Mouse (Mus musculus) forebrain, embryonic 13.5 days (tissue): ENCODE data around the gene Hapln2. TPM values are rescaled to one million over a fixed set of nuclear protein-coding genes. Genes with fewer than 3 reads are reported as not detected.

Experiments used
- ATAC-seq: fragments of 200-750 bp; cut with Nextera tagmentation; 2 replicates; pipeline ENCODE4 v1.8.0; 2017
- H3K27ac ChIP-seq: fragments of 300-500 bp; sonication (generic); 2 replicates; pipeline ENCODE4 v1.5.1; 2015; ENCODE audit warnings: inconsistent platforms, mild to moderate bottlenecking, moderate library complexity
- H3K27me3 ChIP-seq: fragments of 300-500 bp; sonication (generic); 2 replicates; pipeline ENCODE4 v1.6.1; 2015; ENCODE audit warnings: mild to moderate bottlenecking, inconsistent platforms
- H3K36me3 ChIP-seq: fragments of 300-500 bp; sonication (generic); 2 replicates; pipeline ENCODE4 v1.6.1; 2015; ENCODE audit warnings: mild to moderate bottlenecking, inconsistent platforms; ENCODE audit not compliant: poor library complexity, severe bottlenecking
- H3K4me1 ChIP-seq: fragments of 300-500 bp; sonication (generic); 2 replicates; pipeline ENCODE4 v1.6.1; 2015; ENCODE audit warnings: inconsistent platforms
- H3K4me2 ChIP-seq: fragments of 300-500 bp; sonication (generic); 2 replicates; pipeline ENCODE4 v1.6.1; 2015; ENCODE audit warnings: inconsistent platforms, mild to moderate bottlenecking, moderate library complexity
- H3K4me3 ChIP-seq: fragments of 300-500 bp; sonication (generic); 2 replicates; pipeline ENCODE4 v1.5.1; 2015; ENCODE audit warnings: mild to moderate bottlenecking, inconsistent platforms
- H3K9ac ChIP-seq: fragments of 300-500 bp; sonication (generic); 2 replicates; pipeline ENCODE4 v1.6.1; 2015; ENCODE audit warnings: mild to moderate bottlenecking, inconsistent platforms
- H3K9me3 ChIP-seq: fragments of 300-500 bp; sonication (generic); replicated peaks from 2 replicates; pipeline ENCODE4 v1.6.1; 2016; ENCODE audit warnings: inconsistent platforms
- WGBS: fragments of 180-500 bp; shearing (Covaris S2); methylation state at CpG from one replicate; pipeline ENCODE4 v1.1.7; 2015; 5-methylcytosine and 5-hydroxymethylcytosine counted together
- polyA plus RNA-seq: library from polyadenylated mRNA; unstranded; fragments of >200 nt; fragmentation: Nextera tagmentation; extraction: Ambion mirVana; gene quantifications from 2 replicates; pipeline ENCODE4 v1.2.1, GENCODE M21; 2015

The Hapln2 gene
- 0.11 and 0.36 TPM in 2 replicates for polyA plus RNA-seq

- Histone ChIP-seq H3K9me3 (peaks cover 8% of the 10 kb centered on the region), H3K36me3 (no peaks in the 10 kb centered on the region), H3K27me3 (peaks cover 76% of the 10 kb centered on the region)
These were observed at the start of gene Hapln2 for GRCm38 (mm10) chr3:88027434-88028186. Hapln2 (minus strand) TSS chr3:88027583.

GRCm38 (mm10) chr3:88074766-88075165 is 47.4 kb upstream of the Hapln2 start:
- Histone ChIP-seq H3K9ac (peak overlapping the region; percentile 8; the same call in 1 of the 2 replicates), H3K4me1 (no peaks in the 10 kb centered on the region), H3K27ac (no peak overlapping the region), H3K27me3 (peaks cover 17% of the 10 kb centered on the region), H3K4me3 (no peak overlapping the region), H3K9me3 (no peaks in the 10 kb centered on the region), H3K4me2 (no peak overlapping the region), H3K36me3 (no peaks in the 10 kb centered on the region)
- WGBS = 81% methylated on average over 8 of the region's 8 CpGs
- ATAC-seq = no peak

More at GRCm38 (mm10) chr3:88027434-88028186, at the start of gene Hapln2:
- Histone ChIP-seq H3K9ac (no peak within 1 kb of the TSS), H3K4me2 (no peak within 1 kb of the TSS), H3K4me1 (peaks cover 17% of the 10 kb centered on the region), H3K27ac (no peak within 1 kb of the TSS), H3K4me3 (no peak within 1 kb of the TSS)
- 49% methylated on average over 5 of the region's 5 CpGs for WGBS
- ATAC-seq = no peak

- no peak overlapping the region for H3K27ac ChIP-seq
- H3K27me3 ChIP-seq = peaks cover 17% of the 10 kb centered on the region
- no peak overlapping the region for H3K4me2 ChIP-seq
- no peaks in the 10 kb centered on the region for H3K9me3 ChIP-seq
- H3K4me1 ChIP-seq = no peaks in the 10 kb centered on the region
- H3K4me3 ChIP-seq = no peak overlapping the region
- 77% methylated on average over 2 of the region's 2 CpGs for WGBS
- H3K36me3 ChIP-seq = no peaks in the 10 kb centered on the region
- ATAC-seq = no peak
- H3K9ac ChIP-seq = no peak overlapping the region
These were observed 47.0 kb upstream of the Hapln2 start for GRCm38 (mm10) chr3:88074351-88074750.

- WGBS = 63% methylated on average over 2 of the region's 2 CpGs
- no peaks in the 10 kb centered on the region for H3K9me3 ChIP-seq
- H3K4me3 ChIP-seq = no peak overlapping the region
- H3K4me2 ChIP-seq = no peak overlapping the region
- peaks cover 17% of the 10 kb centered on the region for H3K27me3 ChIP-seq
- no peaks in the 10 kb centered on the region for H3K36me3 ChIP-seq
- H3K9ac ChIP-seq = no peak overlapping the region
- no peaks in the 10 kb centered on the region for H3K4me1 ChIP-seq
- ATAC-seq = no peak
- H3K27ac ChIP-seq = no peak overlapping the region
These were observed 46.2 kb upstream of the Hapln2 start for GRCm38 (mm10) chr3:88073631-88074030.

- Histone ChIP-seq H3K9me3 (no peaks in the 10 kb centered on the region), H3K27ac (no peak overlapping the region), H3K4me3 (no peak overlapping the region), H3K4me1 (no peaks in the 10 kb centered on the region), H3K4me2 (no peak overlapping the region), H3K27me3 (peaks cover 17% of the 10 kb centered on the region), H3K36me3 (no peaks in the 10 kb centered on the region), H3K9ac (no peak overlapping the region)
- peak; percentile 83 for ATAC-seq
- WGBS = 0% methylated on average over 5 of the region's 5 CpGs
These were observed 44.4 kb upstream of the Hapln2 start for GRCm38 (mm10) chr3:88071783-88072182.

- no peak overlapping the region for H3K27ac ChIP-seq
- H3K4me2 ChIP-seq = no peak overlapping the region
- H3K4me3 ChIP-seq = no peak overlapping the region
- ATAC-seq = no peak
- H3K36me3 ChIP-seq = no peaks in the 10 kb centered on the region
- WGBS = 14% methylated on average over 2 of the region's 2 CpGs
- H3K9me3 ChIP-seq = no peaks in the 10 kb centered on the region
- H3K4me1 ChIP-seq = no peaks in the 10 kb centered on the region
- H3K27me3 ChIP-seq = peaks cover 9% of the 10 kb centered on the region; the same call in 1 of the 2 replicates
- H3K9ac ChIP-seq = no peak overlapping the region
These were observed 41.0 kb upstream of the Hapln2 start for GRCm38 (mm10) chr3:88068386-88068785.

- peak; percentile 94 for ATAC-seq
- Histone ChIP-seq H3K27ac (no peak within 1 kb of the TSS), H3K4me1 (peaks cover 23% of the 10 kb centered on the region), H3K9me3 (no peaks in the 10 kb centered on the region), H3K9ac (peak within 1 kb of the TSS; percentile 94), H3K27me3 (no peaks in the 10 kb centered on the region), H3K4me3 (peak within 1 kb of the TSS; percentile 89), H3K36me3 (peaks cover 36% of the 10 kb centered on the region), H3K4me2 (peak within 1 kb of the TSS; percentile 93)
- WGBS = 1% methylated on average over 60 of the region's 60 CpGs
These were observed 30.7 kb upstream of the Hapln2 start, which contains the start of gene Naxe for GRCm38 (mm10) chr3:88057902-88058696. Naxe (minus strand) TSS chr3:88058495.

- H3K4me2 ChIP-seq = peak overlapping the region; percentile 93
- no peak overlapping the region for H3K27ac ChIP-seq
- no peak for ATAC-seq
- peak overlapping the region; percentile 89; the same call in 1 of the 2 replicates for H3K4me3 ChIP-seq
- WGBS = 81% methylated on average over 6 of the region's 6 CpGs
- no peaks in the 10 kb centered on the region for H3K9me3 ChIP-seq
- H3K4me1 ChIP-seq = peaks cover 23% of the 10 kb centered on the region
- H3K27me3 ChIP-seq = no peaks in the 10 kb centered on the region
- peak overlapping the region; percentile 94; the same call in 1 of the 2 replicates for H3K9ac ChIP-seq
- H3K36me3 ChIP-seq = peaks cover 47% of the 10 kb centered on the region
These were observed 29.6 kb upstream of the Hapln2 start for GRCm38 (mm10) chr3:88057030-88057429.

GRCm38 (mm10) chr3:88049532-88049931 is 22.1 kb upstream of the Hapln2 start:
- Histone ChIP-seq H3K27ac (no peak overlapping the region), H3K27me3 (no peaks in the 10 kb centered on the region), H3K4me2 (no peak overlapping the region), H3K36me3 (peaks cover 41% of the 10 kb centered on the region), H3K9ac (no peak overlapping the region), H3K4me3 (no peak overlapping the region), H3K4me1 (0 out of 2 replicates have a peak, but pooled peaks cover 5% of the 10 kb centered on the region), H3K9me3 (no peaks in the 10 kb centered on the region)
- 90% methylated on average over 3 of the region's 3 CpGs for WGBS
- ATAC-seq = no peak

GRCm38 (mm10) chr3:88042661-88043421 is 15.5 kb upstream of the Hapln2 start, which contains the start of gene Gpatch4:
Gpatch4 (plus strand) TSS chr3:88043108.
- H3K27ac ChIP-seq = no peak within 1 kb of the TSS

GRCm38 (mm10) chr3:88035561-88036293 is 8.3 kb upstream of the Hapln2 start:
- Histone ChIP-seq H3K36me3 (no peaks in the 10 kb centered on the region), H3K4me1 (no peaks in the 10 kb centered on the region), H3K4me2 (no peak overlapping the region), H3K27ac (no peak overlapping the region), H3K9me3 (no peaks in the 10 kb centered on the region), H3K9ac (no peak overlapping the region), H3K27me3 (peaks cover 53% of the 10 kb centered on the region), H3K4me3 (no peak overlapping the region)
- 73% methylated on average over 1 of the region's 1 CpGs for WGBS
- no peak for ATAC-seq

More at GRCm38 (mm10) chr3:88042661-88043421, 15.5 kb upstream of the Hapln2 start, which contains the start of gene Gpatch4:
- peaks cover 13% of the 10 kb centered on the region for H3K4me1 ChIP-seq
- no peaks in the 10 kb centered on the region for H3K9me3 ChIP-seq
- peak within 1 kb of the TSS; percentile 85 for H3K4me2 ChIP-seq
- 9% methylated on average over 36 of the region's 36 CpGs for WGBS
- no peaks in the 10 kb centered on the region for H3K36me3 ChIP-seq
- peak within 1 kb of the TSS; percentile 65 for H3K9ac ChIP-seq
- peak; percentile 97 for ATAC-seq
- H3K27me3 ChIP-seq = peaks cover 19% of the 10 kb centered on the region
- H3K4me3 ChIP-seq = peak within 1 kb of the TSS; percentile 83
